Mouse (Mus musculus) ES-Bruce4 (cell line): ENCODE measurements around the gene Lrmda.

ENCODE experiments used
- CTCF ChIP-seq: IDR thresholded peaks from one replicate; pipeline ENCODE4 v1.8.1; 2011; ENCODE audit warnings: low read depth, low read length
- POLR2A ChIP-seq: IDR thresholded peaks from one replicate; pipeline ENCODE4 v1.8.1; 2011; ENCODE audit warnings: low read length; ENCODE audit not compliant: insufficient read depth

DNA sequence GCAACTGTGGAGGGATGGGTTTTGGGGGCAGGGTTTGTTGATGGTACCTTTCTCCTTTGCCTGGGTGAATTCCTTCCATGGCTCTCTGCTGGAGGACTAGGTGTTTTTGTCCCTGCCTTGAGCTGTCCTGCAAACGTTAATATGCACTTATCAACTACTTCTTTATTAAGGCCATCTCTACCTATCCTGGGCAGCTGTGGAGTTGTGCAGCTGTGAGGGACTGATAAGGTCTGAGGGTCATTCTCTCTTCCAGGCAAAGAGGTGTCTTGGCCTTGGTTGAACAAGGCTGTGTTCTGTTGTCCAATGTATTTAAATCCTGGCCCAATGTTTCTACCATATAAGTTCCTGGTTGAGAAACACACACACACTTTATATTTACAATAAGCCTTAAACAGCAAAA lies 29.8 kb downstream of the Lrmda start:
- TF ChIP-seq CTCF (no peak), POLR2A (no peak)
